Mouse (Mus musculus): Measurements from ENCODE around the gene Itprid1.

Gene Itprid1

DNA sequence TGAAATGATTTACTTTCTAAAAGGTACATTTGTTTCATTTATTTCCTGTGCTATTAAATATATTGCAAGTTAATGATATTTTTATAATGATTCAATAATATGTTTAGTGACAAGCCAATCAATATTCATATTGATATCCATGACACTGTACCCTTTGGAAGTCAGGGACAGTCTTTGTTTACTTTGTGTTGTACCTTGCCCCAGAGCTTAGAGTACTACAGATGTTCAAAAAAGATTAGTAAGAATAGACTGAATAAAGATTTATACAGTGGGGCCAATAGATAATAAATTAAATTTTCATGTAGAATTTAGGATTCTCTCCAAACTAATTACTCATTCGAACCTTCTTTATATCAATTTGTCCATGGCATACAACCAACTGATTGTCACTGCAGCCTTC, 50.9 kb downstream of the Itprid1 start:
- DNase-seq (ENCODE audit: low read depth): no peak

DNA sequence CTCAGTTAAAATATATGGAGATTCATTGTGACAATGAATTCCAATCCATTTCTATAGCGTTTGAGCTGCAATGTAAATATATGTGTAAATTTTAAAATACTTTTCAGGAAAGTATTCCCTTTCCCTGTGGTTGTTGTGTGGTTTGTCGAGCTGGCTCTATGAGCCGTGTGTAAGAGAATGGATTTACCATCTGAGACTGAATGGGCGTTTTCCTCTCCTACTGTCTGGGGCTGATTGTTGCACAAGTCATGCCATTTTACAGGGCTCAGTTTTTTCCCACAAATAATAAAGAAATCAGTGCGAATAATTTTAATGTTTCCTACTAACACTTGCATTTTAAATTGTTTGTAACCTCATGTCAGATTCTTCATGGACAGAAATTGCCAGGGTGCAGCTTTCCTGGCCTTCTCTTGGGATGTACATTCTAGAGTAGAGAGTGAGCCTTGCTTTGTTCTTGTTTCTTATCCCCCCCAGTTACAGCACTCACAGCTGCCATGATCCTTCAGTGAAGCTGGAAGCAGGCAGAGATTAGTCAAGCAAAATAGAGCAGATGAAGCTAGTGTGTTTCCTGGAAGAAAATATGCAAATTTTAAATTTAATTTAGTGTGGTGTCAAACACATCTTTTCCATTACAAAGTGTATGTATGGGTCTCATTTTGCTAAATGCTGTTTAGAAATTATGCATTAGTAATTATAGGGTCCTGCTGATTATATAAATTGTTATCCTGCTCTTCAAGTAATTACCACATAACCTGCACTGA, 65.1 kb downstream of the Itprid1 start:
- no peak for DNase-seq (ENCODE audit: low read depth)

DNA sequence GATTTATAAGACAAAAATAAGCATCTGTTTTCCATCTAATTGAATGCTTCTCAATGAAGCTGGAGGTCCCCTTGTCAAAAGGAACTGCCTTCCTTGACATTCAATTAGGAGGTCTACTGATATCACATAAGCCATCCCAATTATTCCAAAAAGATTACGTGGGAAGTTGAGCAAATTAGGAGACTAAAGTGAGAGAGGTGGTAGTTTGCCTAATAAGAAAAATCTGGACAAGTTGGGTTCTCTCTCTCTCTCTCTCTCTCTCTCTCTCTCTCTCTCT, 65.6 kb downstream of the Itprid1 start:
- no peak for DNase-seq (ENCODE audit: low read depth)

DNA sequence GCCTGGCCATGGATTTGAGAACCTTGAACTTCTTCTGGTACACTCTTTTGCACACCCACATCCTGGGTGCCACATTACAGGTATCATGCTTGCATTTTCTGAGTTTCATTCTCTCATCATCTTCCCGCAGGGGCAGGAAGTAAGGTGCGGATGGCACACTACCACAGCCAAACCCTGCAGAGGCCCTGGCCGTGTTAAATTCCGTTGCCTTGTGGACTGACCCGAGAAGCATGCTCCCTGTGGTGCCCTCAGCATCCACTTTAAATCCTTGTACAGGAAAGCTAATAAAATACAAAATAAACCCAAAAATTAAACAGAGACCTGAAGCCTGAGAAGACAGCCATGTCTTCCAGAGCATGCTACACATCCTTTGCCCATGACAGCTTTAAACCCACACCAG, 82.5 kb downstream of the Itprid1 start:
- DNase-seq (ENCODE audit: low read depth): no peak

DNA sequence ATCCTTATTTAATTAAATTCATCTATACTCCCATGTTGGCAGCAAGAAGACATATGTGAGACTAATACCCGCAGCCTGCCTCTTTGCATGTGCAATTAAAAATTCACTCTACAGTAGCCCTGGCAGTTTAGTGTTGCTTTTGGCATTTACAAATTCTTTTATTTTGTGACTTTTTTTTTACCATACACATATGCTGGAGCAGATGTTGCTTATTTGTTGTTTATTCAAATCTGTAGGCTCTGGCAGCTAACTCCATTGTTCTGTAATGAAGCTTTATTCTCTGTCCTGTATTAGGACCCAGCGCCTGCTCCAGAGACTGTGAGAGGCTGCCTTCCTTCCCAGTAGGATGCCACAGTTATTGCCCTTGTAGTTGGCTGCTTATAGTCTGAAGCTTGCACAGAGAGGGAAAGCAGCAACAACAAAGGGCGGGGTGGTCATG, 83.6 kb downstream of the Itprid1 start:
- DNase-seq (ENCODE audit: low read depth): no peak

DNA sequence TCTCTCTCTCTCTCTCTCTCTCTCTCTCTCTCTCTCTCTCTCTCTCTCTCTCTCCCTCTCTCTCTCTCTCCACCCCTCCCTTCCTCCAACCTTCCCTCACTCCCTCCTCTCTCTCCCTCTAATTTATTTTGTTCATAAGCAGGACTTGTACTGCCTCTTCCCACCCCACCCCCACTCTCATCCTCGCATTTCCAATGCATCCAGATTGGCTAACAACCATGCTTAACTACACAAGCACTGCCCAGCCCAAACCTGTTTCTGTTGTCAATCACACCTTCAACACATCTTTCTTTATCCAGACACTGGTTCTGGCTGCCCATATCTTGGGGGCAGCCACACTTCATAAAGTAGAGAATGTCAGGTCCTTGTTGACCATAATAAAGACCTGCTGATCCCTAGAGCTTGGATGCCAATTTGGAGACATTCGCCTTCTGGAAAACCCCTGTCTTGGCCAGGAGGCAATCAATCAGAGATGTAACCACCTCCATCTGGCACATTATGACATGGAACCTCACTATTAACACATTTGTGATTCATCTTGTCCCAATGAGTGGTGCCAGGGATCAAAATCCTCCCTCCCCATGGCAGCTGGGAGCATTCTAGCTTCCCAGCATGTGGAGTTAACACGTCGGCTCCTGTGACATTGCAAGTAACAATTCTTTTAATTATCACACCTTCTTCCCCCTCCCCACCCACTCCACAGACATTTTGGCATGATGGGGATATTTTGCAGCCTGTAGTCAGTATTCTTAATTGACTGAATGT, 84.4 kb downstream of the Itprid1 start:
- DNase-seq (ENCODE audit: low read depth): no peak

DNA sequence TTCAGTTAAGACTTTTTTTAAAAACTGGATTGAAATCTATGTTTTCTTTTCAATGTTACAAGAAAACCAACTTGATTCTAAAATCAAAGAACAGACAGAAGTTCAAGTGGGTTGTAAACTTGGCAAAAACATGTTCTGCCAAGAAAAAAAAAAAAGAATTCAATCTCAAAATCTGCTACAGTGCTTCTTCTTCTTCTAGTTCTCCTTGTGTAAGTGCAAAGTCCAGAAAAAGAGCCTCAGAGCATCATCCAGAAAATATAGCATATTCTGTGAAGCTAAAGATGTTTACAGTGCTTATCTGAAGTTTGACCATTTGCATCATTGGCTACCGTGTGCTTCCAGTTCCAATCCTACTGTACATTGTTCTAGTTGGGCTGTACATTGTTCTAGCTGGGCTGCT, 108.0 kb downstream of the Itprid1 start:
- no peak for DNase-seq (ENCODE audit: low read depth)

DNA sequence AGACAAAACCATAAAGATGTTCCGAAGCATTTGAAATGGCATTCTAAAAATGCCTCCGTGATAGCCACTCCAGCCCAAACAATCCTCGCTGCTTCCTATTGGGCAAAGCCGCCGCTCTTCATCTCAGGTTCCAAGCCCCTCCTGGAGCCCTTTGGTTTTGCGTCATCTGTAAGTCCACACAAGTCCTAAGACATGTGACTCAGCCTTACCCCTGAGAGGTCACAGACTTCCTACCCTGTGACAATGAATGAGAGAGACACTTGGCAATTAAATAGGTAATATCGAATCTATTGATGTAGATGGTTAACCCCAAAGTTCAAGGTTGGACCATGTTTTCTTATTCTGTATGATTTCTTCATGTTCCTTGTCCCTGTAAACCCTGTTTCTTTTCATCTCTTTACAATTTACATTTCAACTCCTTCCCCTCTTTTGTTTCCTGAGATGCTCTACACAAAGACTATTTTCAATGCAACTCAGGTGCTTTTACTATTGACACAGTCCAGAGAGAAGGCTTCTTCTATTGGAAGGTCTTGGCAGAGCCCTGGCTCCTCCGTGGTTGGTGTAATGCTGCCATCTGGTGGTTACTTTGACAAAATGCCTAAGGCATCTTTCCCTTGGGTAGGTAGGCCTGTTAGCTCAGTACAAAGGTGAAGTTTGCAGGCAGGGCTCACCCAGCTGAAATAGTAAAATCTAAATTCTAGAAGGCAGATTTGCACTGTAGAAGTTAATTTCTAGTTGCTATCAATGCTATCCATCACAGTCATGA, 113.8 kb downstream of the Itprid1 start:
- peak; percentile 24 for DNase-seq (ENCODE audit: low read depth)

DNA sequence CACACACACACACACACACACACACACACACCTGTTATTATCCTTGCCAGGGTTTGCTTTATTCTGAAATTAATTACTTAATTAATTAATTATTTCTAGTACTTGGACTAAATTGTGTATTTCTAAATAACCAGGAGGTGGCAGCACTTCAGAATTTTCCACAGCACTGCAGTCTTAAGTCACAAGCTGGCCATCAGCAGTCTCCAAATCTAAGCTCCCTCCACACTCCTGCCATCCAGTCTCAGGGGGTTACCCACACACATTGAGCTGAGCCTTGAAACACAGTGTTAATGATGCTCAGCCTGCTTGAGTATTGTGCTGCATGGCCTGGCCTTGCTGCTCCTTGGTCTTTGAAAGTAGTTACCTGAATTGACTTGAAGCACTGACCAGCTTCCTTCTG, 136.3 kb downstream of the Itprid1 start:
- peak; percentile 4 for DNase-seq (ENCODE audit: low read depth)

DNA sequence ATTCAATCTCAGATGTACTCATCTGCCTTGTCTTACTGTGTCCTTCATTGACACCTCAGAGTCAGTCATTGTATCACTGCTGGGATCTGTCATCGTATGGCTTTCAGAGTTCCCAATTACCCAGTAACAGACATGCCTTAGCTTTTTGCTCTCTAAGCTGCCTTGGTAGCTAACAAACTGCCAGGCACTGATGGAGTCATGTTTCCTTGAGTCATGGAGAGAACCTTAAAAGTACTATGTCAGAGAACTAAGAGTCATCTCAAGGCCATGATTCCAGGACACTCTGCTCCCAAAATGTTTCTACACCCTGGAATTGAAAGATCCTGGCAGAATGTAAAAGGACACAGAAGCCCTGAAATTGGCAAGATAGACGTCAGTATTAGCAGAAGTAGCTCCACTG, 143.1 kb downstream of the Itprid1 start:
- no peak for DNase-seq (ENCODE audit: low read depth)

DNA sequence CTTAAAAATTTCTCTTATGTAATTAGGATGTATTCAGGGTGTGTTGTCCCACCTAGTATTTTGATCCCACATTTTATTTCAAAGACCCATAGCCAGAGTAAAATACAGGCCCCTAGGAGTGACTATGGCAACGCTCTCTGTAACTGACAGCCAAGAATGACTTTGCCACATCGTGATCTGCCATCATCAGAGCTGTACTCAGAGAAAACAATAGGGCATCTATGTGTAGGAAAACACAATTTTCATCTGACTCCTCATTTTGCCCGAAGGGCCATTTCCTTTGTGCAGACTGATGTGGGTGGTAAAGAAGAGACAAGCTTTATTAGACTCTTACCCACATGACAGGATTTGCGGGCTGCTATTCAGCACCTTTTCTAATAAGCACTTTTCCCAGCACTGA, 172.0 kb downstream of the Itprid1 start:
- no peak for DNase-seq (ENCODE audit: low read depth)

DNA sequence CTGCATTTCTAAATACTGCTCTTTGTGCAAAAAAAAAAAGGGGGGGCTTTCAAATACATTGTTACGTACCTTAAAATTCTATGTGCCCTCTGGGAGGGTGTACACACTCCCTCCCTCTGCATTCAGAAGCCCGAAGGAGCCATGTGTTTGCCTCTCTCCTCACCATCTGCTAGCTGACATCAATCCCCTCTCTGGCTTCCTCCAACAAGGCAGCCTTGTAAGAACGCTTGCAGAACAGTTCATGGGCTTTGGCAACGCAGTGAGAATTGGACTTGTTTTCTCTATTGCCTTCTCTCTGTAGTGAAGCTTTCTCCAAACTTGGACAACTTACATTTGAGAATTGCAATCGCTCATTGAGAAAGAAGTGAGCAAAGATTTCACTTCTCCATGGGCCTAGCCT, 175.7 kb downstream of the Itprid1 start:
- DNase-seq (ENCODE audit: low read depth): no peak

DNA sequence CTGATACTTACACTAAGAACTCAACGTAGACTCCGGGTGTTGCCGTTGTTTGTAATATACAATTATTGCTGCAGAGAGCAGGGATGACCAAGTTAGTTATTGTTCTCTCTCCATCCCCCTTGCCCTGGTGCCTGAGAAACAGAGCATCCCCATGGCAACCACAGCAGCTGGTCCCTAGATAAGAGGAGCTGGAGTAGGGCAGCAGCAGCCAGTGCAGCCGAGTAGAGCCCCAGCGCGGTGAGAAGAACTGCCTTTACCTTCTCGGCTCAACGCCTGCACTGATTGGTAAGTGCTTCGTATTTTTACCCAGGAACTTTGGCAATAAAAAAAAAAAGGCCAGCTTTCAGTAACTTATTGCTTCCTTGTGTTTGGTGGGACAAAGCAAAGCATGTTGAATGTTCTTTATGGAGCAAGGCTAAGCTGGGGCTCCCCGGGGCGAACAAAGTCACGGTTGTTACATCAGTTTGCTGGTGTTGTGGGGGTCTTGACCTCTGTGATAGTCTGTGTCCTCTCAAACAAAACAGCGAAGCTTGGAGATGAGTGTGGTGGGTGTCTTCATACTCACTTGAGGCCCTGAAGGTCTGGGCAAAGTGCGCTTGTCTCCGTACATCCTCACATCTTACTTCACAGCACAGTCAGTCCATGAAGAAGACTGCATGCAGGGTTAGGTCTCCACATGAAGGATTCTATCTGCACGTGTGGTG, 180.7 kb downstream of the Itprid1 start, which contains the start of gene Ppp1r17:
TSS of gene Ppp1r17 (plus strand) at position 207 of the 704 bp plus-strand sequence.
- DNase-seq (ENCODE audit: low read depth): no peak

DNA sequence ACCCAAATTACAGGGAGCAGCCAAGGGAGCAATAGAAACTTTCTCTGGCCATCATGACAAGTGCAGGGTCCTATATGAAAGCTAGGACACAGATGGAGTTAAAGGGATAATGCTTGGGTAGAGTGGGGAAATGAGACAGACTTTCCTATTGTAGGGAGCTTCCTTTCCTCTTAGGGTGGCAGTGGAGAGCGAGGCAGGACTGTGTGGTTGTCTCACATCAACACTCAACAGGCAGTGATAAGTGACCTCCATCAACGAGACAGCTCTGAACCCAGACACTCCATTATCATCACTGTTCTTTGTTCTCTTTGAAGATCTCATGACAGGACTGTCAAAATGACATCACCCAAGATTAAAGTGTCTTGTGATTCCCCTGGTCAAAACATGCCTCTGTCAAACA, 182.9 kb downstream of the Itprid1 start:
- no peak for DNase-seq (ENCODE audit: low read depth)

DNA sequence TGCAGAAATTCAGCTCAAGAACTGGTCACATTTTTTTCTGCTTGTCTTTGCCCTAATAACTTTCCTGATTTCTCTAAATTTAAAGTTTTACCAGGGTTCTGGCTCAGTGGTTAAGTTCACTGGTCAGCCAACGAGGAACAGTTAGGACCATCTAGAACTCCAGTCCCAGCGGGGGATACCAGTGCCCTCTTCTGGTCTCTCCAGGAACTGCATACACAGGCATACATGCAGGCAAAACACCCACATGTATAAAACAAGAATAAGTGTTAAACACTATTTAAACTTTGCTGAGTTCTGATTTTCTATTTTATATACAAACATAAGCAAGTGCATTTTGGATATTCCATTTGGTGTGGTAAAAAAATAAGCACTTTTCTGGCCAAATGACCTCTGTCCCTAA, 188.8 kb downstream of the Itprid1 start:
- DNase-seq (ENCODE audit: low read depth): no peak

DNA sequence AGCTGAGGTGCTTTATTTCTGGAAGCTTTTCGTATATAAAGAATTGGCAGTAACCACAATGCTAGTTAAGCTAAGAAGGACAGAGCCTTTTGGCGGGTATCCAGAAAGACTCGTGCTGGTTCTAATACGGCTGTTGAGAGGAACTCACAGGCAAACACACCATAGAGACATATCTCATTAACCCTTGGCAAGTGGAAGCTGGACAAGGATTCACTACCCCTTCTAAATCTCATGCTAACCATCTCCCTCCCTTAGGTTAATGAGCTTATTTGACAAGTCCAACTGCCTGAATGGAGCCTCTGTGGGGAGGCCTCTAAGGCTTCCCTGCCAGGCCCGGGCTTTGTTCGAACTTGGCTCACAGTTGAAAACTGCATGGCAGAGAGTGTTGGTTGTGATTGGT, 190.6 kb downstream of the Itprid1 start:
- DNase-seq (ENCODE audit: low read depth): no peak

DNA sequence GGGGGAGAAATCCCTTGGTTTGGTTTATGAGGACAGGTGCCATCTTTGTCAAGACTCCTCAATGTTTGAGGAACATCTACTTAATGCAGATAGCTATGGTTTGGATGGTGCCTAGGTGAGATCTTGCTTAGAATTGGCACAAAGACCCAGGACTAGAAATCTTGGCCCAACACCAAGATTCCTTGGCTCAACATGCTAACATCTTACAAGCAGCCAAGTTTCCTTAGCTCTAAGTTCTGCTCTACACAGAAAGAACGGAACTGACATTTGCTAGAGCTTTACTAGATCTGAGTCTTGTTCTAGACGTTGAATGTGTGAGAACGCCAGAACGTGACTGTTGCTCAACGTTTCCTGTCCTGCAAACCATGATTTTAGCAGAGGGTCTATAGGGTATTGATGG, 191.3 kb downstream of the Itprid1 start:
- no peak for DNase-seq (ENCODE audit: low read depth)
